Mouse (Mus musculus): ENCODE data around the gene Brca1. TPM values are rescaled to one million over a fixed set of nuclear protein-coding genes. Genes with fewer than 3 reads are reported as not detected.
"Not testable (repeated sequence)": the region's sequence is repeated elsewhere in the genome, so short reads cannot be mapped to it uniquely, and the experiment has no call there.

The Brca1 gene
- polyA plus RNA-seq, 1 experiment = 4.6 TPM

DNA sequence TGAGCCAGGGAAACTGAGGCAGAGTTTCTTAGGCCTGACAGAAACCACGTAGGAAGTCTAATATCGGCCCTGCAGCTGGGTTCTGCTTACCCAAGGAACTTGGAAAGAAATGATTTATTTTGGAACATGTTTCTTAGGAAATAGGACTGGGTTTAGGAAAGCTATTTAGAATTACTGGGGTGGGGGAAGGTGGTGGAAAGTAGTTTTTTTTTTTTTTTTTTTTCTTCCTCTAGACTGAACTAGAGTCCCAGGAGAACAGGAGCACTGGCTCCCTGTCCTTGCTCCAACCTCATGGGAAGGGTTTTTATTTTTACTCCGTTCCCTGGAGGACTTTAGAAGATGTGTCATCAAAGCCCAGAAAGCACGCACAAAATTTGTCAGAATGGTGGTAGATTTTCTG lies 82.6 kb downstream of the Brca1 start:
- Histone ChIP-seq H3K27ac (ENCODE audit: control insufficient read depth, insufficient read depth, low read depth, low read length) (no peak overlapping the region), H3K4me1 (ENCODE audit: control insufficient read depth, insufficient read depth, low read length) (peaks cover 24% of the 10 kb centered on the region)

DNA sequence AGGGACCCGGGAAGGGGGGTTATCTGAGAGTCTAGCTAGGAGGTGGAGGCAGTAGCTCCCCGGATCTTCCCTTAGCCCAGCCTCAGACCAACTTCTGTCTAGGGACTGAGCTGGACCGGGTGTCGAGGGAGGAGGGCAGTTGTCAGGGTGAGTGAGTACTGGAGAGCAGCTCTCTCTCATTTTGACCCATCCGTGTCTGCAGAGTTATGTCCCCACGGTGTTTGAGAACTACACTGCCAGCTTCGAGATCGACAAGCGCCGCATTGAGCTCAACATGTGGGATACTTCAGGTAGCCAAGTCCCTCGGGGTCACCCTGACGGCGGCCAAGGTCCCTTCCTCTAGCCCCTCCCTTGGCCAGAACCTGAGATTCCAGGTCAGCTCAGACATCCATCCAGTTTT lies 83.0 kb downstream of the Brca1 start:
- no peaks in the 10 kb centered on the region for H3K36me3 ChIP-seq (ENCODE audit: control insufficient read depth, insufficient read depth, low read length)
- H3K27me3 ChIP-seq (ENCODE audit: control insufficient read depth, insufficient read depth, low read length) = no peaks in the 10 kb centered on the region
- TF ChIP-seq CTCF (IDR thresholded peaks at IDR 0.05; ENCODE audit: control insufficient read depth, insufficient read depth, insufficient replicate concordance, low read depth, low read length) (no peak), POLR2A (IDR thresholded peaks at IDR 0.05; ENCODE audit: control insufficient read depth, low read depth, low read length) (no peak)
- peak overlapping the region; percentile 79 for H3K4me3 ChIP-seq (ENCODE audit: control insufficient read depth, low read depth, low read length)
- peaks cover 25% of the 10 kb centered on the region for H3K4me1 ChIP-seq (ENCODE audit: control insufficient read depth, insufficient read depth, low read length)
- no peak overlapping the region for H3K27ac ChIP-seq (ENCODE audit: control insufficient read depth, insufficient read depth, low read depth, low read length)

More for the DNA sequence above, 82.6 kb downstream of the Brca1 start:
- Histone ChIP-seq H3K27me3 (ENCODE audit: control insufficient read depth, insufficient read depth, low read length) (no peaks in the 10 kb centered on the region), H3K4me3 (ENCODE audit: control insufficient read depth, low read depth, low read length) (peak overlapping the region; percentile 79; the same call in 1 of the 2 replicates), H3K36me3 (ENCODE audit: control insufficient read depth, insufficient read depth, low read length) (no peaks in the 10 kb centered on the region)
- no peak for TF ChIP-seq POLR2A (IDR thresholded peaks at IDR 0.05; ENCODE audit: control insufficient read depth, low read depth, low read length)

DNA sequence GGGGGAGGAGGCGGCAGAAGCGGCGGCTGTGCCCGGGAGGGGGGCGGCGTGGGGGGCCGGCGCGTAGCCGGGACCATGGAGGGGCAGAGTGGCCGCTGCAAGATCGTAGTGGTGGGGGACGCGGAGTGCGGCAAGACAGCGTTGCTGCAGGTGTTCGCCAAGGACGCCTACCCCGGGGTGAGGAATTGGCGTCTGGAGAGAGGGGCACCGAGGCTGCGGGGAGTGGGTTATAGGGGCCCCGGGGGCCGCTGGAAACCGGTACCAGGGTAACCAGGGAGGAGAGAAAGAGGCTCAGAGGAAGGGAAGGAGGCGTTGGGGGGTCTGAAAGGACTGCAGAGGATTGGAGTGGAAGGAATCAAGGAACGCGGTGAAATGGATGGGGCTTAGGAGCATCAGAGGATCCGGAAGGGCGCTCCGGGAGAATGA lies 83.5 kb downstream of the Brca1 start:
- no peaks in the 10 kb centered on the region for H3K27me3 ChIP-seq (ENCODE audit: control insufficient read depth, insufficient read depth, low read length)
- peaks cover 25% of the 10 kb centered on the region for H3K4me1 ChIP-seq (ENCODE audit: control insufficient read depth, insufficient read depth, low read length)
- H3K27ac ChIP-seq (ENCODE audit: control insufficient read depth, insufficient read depth, low read depth, low read length) = no peak overlapping the region; the same call in 1 of the 2 replicates
- TF ChIP-seq CTCF (IDR thresholded peaks at IDR 0.05; ENCODE audit: control insufficient read depth, insufficient read depth, insufficient replicate concordance, low read depth, low read length) (no peak), POLR2A (IDR thresholded peaks at IDR 0.05; ENCODE audit: control insufficient read depth, low read depth, low read length) (no peak)
- H3K36me3 ChIP-seq (ENCODE audit: control insufficient read depth, insufficient read depth, low read length) = no peaks in the 10 kb centered on the region
- H3K4me3 ChIP-seq (ENCODE audit: control insufficient read depth, low read depth, low read length) = peak overlapping the region; percentile 79

DNA sequence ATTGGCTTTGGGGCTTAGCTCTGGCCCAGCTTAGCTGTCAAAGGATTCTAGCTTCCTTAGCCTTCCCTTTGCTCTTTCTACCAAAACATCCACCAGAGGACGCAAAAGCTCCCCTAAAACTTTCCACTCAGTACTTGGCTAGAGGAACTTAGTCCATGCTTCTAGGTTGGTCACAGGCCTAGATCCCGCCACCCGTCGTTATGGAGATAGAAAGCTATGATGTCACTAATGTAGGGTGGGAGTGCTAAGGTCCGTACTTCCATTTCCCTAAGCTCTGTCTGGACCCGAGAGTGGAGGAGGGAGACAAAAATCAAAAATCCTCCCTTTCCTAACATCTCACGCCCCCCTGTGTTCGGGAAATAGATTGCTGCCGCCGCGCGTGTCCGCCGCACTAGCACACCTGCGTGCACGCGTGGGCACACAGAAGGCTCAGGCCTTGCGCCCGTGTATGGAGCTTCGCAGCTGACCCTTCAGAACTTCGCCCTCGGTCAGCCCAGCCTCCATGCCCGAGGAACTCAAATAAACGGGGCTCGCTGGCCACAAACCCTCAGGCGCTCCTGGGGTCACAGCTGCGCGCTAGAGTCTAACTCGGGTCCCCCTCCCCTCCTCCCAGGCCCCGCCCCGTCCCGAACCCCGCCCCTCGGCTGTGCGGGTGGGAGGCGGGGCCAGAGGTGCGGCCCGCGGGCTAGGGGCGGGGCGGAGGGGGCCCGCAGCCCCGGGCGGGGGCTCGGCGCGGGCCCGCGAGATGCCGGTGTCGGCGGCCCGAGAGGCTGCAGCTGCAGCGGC lies 84.1 kb downstream of the Brca1 start:
- no peaks in the 10 kb centered on the region for H3K27me3 ChIP-seq (ENCODE audit: control insufficient read depth, insufficient read depth, low read length)

DNA sequence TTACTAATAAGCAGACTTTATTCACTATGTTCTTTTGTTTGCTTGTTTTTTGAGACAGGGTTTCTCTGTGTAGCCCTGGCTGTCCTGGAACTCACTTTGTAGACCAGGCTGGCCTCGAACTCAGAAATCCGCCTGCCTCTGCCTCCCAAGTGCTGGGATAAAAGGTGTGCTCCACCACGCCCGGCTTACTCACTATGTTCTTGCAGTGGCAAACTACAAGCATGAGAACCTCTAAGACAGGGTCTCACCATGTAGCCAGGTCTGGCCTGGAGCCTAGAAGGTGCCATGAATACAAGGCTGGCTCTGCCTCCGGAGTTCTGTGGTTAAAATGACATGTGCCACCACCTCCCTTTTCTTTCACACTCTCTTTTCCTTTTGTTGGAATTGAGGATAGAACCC lies 85.2 kb downstream of the Brca1 start:
- H3K36me3 ChIP-seq (ENCODE audit: control insufficient read depth, insufficient read depth, low read length); H3K27ac ChIP-seq (ENCODE audit: control insufficient read depth, insufficient read depth, low read depth, low read length); H3K4me3 ChIP-seq (ENCODE audit: control insufficient read depth, low read depth, low read length); H3K27me3 ChIP-seq (ENCODE audit: control insufficient read depth, insufficient read depth, low read length): not testable (repeated sequence)
- peaks cover 30% of the 10 kb centered on the region for H3K4me1 ChIP-seq (ENCODE audit: control insufficient read depth, insufficient read depth, low read length)

More for the DNA sequence above, 84.1 kb downstream of the Brca1 start:
- peaks cover 27% of the 10 kb centered on the region for H3K4me1 ChIP-seq (ENCODE audit: control insufficient read depth, insufficient read depth, low read length)
- TF ChIP-seq POLR2A (IDR thresholded peaks at IDR 0.05; ENCODE audit: control insufficient read depth, low read depth, low read length) = no peak
- TF ChIP-seq CTCF (IDR thresholded peaks at IDR 0.05; ENCODE audit: control insufficient read depth, insufficient read depth, insufficient replicate concordance, low read depth, low read length) = peak; percentile 25; the same call in 1 of the 2 replicates
- peak overlapping the region; percentile 79 for H3K4me3 ChIP-seq (ENCODE audit: control insufficient read depth, low read depth, low read length)
- H3K27ac ChIP-seq (ENCODE audit: control insufficient read depth, insufficient read depth, low read depth, low read length) = peak overlapping the region; percentile 41
- no peaks in the 10 kb centered on the region for H3K36me3 ChIP-seq (ENCODE audit: control insufficient read depth, insufficient read depth, low read length)

DNA sequence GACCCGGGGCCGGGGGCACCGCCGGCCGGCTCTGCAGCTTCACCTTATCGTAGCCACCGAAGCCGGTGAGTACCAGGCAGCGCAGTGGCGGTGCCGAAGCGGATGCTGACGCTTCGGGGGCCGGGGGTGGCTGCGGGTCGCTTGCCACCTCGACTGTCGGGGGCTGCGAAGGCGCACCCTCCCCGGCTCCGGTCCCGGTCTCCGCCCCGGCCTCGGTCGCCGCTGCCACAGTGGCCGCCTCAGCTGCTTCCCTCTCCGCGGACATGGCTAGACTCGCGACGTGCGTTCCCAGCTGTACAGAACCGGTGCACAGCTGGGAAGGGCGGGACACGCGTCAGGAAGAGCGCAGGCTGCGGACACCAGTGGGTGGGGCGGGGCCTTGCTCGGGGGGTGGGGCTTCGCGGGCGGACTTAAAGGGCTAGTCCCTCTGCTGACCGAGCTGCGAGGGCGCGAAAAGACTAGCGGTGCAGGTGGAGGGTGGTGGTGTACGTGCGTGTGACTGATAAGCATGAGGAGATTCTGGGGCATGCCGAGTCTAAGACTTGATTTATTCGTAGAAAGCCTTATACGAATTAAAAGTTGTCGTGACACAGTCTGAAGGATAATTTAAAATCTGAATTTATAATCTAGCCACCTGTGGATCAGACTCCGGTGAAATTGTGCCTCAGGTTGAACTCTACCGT lies 85.7 kb downstream of the Brca1 start, which contains the start of gene Vat1:
Vat1 (minus strand) TSS at position 362 of the 683 bp plus-strand sequence.
- H3K4me1 ChIP-seq (ENCODE audit: control insufficient read depth, insufficient read depth, low read length) = peaks cover 30% of the 10 kb centered on the region
- peak within 1 kb of the TSS; percentile 44 for H3K27ac ChIP-seq (ENCODE audit: control insufficient read depth, insufficient read depth, low read depth, low read length)
- no peaks in the 10 kb centered on the region for H3K36me3 ChIP-seq (ENCODE audit: control insufficient read depth, insufficient read depth, low read length)
- no peak for TF ChIP-seq CTCF (IDR thresholded peaks at IDR 0.05; ENCODE audit: control insufficient read depth, insufficient read depth, insufficient replicate concordance, low read depth, low read length)
- TF ChIP-seq POLR2A (IDR thresholded peaks at IDR 0.05; ENCODE audit: control insufficient read depth, low read depth, low read length) = peak; percentile 65; the same call in 1 of the 2 replicates
- no peaks in the 10 kb centered on the region for H3K27me3 ChIP-seq (ENCODE audit: control insufficient read depth, insufficient read depth, low read length)
- peak within 1 kb of the TSS; percentile 91 for H3K4me3 ChIP-seq (ENCODE audit: control insufficient read depth, low read depth, low read length)

DNA sequence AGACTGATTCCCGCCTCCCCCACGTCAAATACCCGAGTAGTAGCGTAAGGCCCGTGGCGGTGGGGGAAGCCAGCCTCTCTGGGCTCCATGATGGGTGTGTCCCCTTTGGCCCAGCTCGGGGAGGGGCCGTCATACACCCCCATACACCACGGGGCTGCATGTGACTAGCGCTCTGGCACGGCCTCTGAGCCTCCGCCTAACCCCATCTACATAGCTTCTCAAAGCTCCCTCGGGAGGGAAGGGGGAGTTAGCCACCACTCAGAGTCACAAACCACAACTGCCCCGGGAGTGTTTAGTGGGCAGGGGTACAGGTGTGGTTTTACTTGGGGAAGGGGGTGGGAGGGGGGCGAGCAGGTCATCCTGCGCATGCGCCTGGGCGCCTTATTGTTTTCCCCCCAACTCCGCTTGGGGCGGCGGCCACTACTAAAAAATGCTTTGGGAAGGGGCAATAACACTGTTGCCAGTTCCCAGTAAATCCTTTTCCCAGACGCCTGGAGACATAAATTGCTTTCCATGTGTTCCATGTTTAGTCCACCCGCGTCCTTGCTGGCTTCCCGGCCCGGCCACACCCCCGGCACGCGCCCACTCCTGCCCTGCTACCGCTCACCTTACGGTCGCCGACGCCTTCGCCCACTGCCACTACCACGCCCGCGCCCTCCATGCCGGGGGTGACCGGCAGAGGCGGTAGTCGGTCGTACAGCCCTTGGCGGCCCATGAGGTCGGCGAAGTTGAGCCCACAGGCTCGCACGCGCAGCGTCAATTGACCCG lies 86.5 kb downstream of the Brca1 start:
- H3K36me3 ChIP-seq (ENCODE audit: control insufficient read depth, insufficient read depth, low read length) = no peaks in the 10 kb centered on the region
- no peak for TF ChIP-seq CTCF (IDR thresholded peaks at IDR 0.05; ENCODE audit: control insufficient read depth, insufficient read depth, insufficient replicate concordance, low read depth, low read length)
- TF ChIP-seq POLR2A (IDR thresholded peaks at IDR 0.05; ENCODE audit: control insufficient read depth, low read depth, low read length) = no peak
- H3K27ac ChIP-seq (ENCODE audit: control insufficient read depth, insufficient read depth, low read depth, low read length) = peak overlapping the region; percentile 44
- peaks cover 30% of the 10 kb centered on the region for H3K4me1 ChIP-seq (ENCODE audit: control insufficient read depth, insufficient read depth, low read length)
- H3K27me3 ChIP-seq (ENCODE audit: control insufficient read depth, insufficient read depth, low read length) = no peaks in the 10 kb centered on the region
- H3K4me3 ChIP-seq (ENCODE audit: control insufficient read depth, low read depth, low read length) = peak overlapping the region; percentile 91
